Mouse (Mus musculus) ovary, adult 2 months (tissue): Measurements from ENCODE around the gene Rwdd2a. TPM values are rescaled to one million over a fixed set of nuclear protein-coding genes. Genes with fewer than 3 reads are reported as not detected.

Experiments
- polyA plus RNA-seq: library from polyadenylated mRNA; depleted of rRNA; stranded (reverse); fragments of >200 nt; gene quantifications from 2 replicates; pipeline ENCODE4 v1.2.3, GENCODE M21; 2012; rRNA removed

The Rwdd2a gene
- 2.3 and 2.8 TPM in 2 replicates for polyA plus RNA-seq

DNA sequence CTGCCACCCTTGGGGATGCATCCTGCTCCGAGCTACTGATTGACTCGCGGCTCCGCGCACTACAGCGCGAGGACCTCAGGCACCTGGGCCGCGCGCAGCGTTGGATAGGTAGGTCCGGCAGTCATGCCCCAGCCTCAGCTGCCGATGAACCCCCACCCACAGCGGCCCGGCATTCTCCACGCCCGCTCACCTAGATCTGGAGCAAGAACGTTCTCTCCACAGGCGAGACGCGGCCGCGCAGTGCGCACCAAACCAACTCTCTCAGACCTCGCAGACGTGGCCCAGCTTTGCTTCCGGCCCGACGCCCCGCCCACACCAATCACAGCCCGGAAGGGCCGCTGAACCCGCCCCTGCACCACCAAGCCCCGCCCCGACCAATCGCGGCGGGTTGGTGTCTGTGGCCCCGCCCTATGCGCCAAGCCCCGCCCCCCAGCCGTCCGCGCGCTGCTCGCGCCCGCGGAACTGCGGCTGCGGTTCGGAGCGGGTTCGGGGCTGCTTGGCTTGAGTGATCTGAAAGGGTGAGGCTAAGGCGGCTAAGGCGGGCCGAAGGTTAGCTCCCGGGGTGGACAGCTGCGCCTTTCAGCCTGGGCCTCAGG lies at the start of gene Rwdd2a, which contains the start of gene Pgm3:
Rwdd2a (plus strand) TSS at position 452 of the 596 bp plus-strand sequence.
Pgm3 (minus strand) TSS at position 303 of the 596 bp plus-strand sequence.

Other genes starting within 250 kb of the Rwdd2a start
- 2.2 and 2.6 TPM in 2 replicates for gene Ube2cbp, start 107.0 kb upstream of the Rwdd2a start, polyA plus RNA-seq
- gene Dop1a, start 104.8 kb upstream of the Rwdd2a start, polyA plus RNA-seq: 5.2 and 8.4 TPM in 2 replicates
- gene Pgm3, start 149 bp upstream of the Rwdd2a start, polyA plus RNA-seq: 8.0 and 8.1 TPM in 2 replicates
- 122 and 171 TPM in 2 replicates for gene Me1, start 124.0 kb downstream of the Rwdd2a start, polyA plus RNA-seq
- gene Prss35, start 171.7 kb downstream of the Rwdd2a start, polyA plus RNA-seq: 36.8 and 65.8 TPM in 2 replicates